Mouse (Mus musculus) testis, adult 2 months (tissue): ENCODE data around the gene Cobll1.

Experiments
- CTCF ChIP-seq: fragments of 200-500 bp; IDR thresholded peaks from 2 replicates; pipeline ENCODE4 v1.5.1; 2012; ENCODE audit warnings: low read depth, mild to moderate bottlenecking, inconsistent platforms, low read length, moderate library complexity; ENCODE audit not compliant: control insufficient read depth, insufficient read depth, insufficient replicate concordance
- POLR2A ChIP-seq: fragments of 200-500 bp; IDR thresholded peaks from 2 replicates; pipeline ENCODE4 v1.6.1; 2012; ENCODE audit warnings: low read depth, mild to moderate bottlenecking, inconsistent platforms, low read length, moderate library complexity; ENCODE audit not compliant: control insufficient read depth

- TF ChIP-seq CTCF: no peak
- TF ChIP-seq POLR2A: no peak
Observed at GRCm38 (mm10) chr2:65103801-65104200, 135.4 kb downstream of the Cobll1 start.
